Mouse (Mus musculus) stomach, postnatal 0 days (tissue): ENCODE data around the gene Trarg1. TPM values are rescaled to one million over a fixed set of nuclear protein-coding genes. Genes with fewer than 3 reads are reported as not detected.
"Not testable (repeated sequence)": the region's sequence is repeated elsewhere in the genome, so short reads cannot be mapped to it uniquely, and the experiment has no call there.

Experiments used
- ATAC-seq: fragments of 200-750 bp; cut with Nextera tagmentation; 2 replicates; pipeline ENCODE4 v1.8.0; 2017; ENCODE audit not compliant: low FRiP score, low TSS enrichment
- DNase-seq: peaks from one replicate; pipeline ENCODE4 v3.0.0-alpha.2; 2016; ENCODE audit warnings: low spot score
- H3K27ac ChIP-seq: fragments of 300-500 bp; sonication (generic); replicated peaks from 2 replicates; pipeline ENCODE4 v1.5.1; 2014; ENCODE audit warnings: mild to moderate bottlenecking, control low read depth
- H3K27me3 ChIP-seq: fragments of 300-500 bp; sonication (generic); 2 replicates; pipeline ENCODE4 v1.6.1; 2014; ENCODE audit warnings: low read length; ENCODE audit not compliant: control insufficient read depth, insufficient read depth
- H3K36me3 ChIP-seq: fragments of 300-500 bp; sonication (generic); 2 replicates; pipeline ENCODE4 v1.6.1; 2014; ENCODE audit warnings: low read length, mixed read lengths; ENCODE audit not compliant: control insufficient read depth, insufficient read depth
- H3K4me1 ChIP-seq: fragments of 300-500 bp; sonication (generic); replicated peaks from 2 replicates; pipeline ENCODE4 v1.6.1; 2014; ENCODE audit warnings: antibody characterized with exemption; ENCODE audit not compliant: control insufficient read depth, insufficient read depth
- H3K4me2 ChIP-seq: fragments of 300-500 bp; sonication (generic); replicated peaks from 2 replicates; pipeline ENCODE4 v1.6.1; 2014; ENCODE audit warnings: low read depth, mild to moderate bottlenecking, control low read depth, moderate library complexity
- H3K4me3 ChIP-seq: fragments of 300-500 bp; sonication (generic); 2 replicates; pipeline ENCODE4 v1.5.1; 2014; ENCODE audit warnings: low read depth, low read length, control low read depth
- H3K9ac ChIP-seq: fragments of 300-500 bp; sonication (generic); 2 replicates; pipeline ENCODE4 v1.6.1; 2014; ENCODE audit warnings: mild to moderate bottlenecking, low read length, control low read depth, mixed read lengths
- H3K9me3 ChIP-seq: fragments of 300-500 bp; sonication (generic); 2 replicates; pipeline ENCODE4 v1.6.1; 2016; ENCODE audit warnings: low read length; ENCODE audit not compliant: control insufficient read depth
- CTCF ChIP-seq: IDR thresholded peaks from 2 replicates; pipeline ENCODE4 v1.5.1; 2016; ENCODE audit warnings: antibody characterized with exemption, low read depth, mild to moderate bottlenecking, moderate library complexity
- EP300 ChIP-seq: optimal IDR thresholded peaks from 2 replicates; pipeline ENCODE3; 2016; ENCODE audit warnings: antibody characterized with exemption
- WGBS: fragments of 180-500 bp; shearing (Covaris S2); extraction: QIAGEN DNeasy Blood & Tissue Kit; methylation state at CpG from one replicate; pipeline ENCODE4 v1.1.7; 2014; 5-methylcytosine and 5-hydroxymethylcytosine counted together
- polyA plus RNA-seq: library from polyadenylated mRNA; unstranded; fragments of >200 nt; fragmentation: Nextera tagmentation; extraction: Ambion mirVana; gene quantifications from 2 replicates; pipeline ENCODE4 v1.2.1, GENCODE M21; 2015

Gene Trarg1
- 0.59 and 0.67 TPM in 2 replicates for polyA plus RNA-seq

DNA sequence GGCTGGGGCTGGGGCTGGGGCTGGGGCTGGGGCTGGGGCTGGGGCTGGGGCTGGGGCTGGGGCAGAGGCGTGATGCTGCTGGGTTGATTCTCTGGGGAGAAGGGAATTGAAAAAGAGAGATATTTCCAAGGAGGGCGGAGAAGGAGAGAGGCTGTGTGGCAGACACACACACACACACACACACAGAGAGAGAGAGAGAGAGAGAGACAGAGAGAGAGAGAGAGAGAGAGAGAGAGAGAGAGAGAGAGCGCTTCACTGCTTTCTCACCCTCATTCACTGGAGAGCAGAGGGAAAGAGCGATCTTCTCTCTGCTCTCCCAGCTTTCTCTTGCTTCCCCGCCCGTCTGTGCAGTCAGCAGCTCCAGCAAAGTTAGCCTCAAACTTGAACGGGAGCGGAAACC is at the start of gene Trarg1:
Trarg1 (plus strand) TSS at position 301 of the 400 bp plus-strand sequence.
- H3K36me3 ChIP-seq, DNase-seq, H3K9ac ChIP-seq, H3K4me3 ChIP-seq, H3K27ac ChIP-seq, H3K9me3 ChIP-seq, H3K4me1 ChIP-seq, ATAC-seq, H3K4me2 ChIP-seq, H3K27me3 ChIP-seq: not testable (repeated sequence)
- WGBS: 14% methylated on average over 6 of the region's 8 CpGs

DNA sequence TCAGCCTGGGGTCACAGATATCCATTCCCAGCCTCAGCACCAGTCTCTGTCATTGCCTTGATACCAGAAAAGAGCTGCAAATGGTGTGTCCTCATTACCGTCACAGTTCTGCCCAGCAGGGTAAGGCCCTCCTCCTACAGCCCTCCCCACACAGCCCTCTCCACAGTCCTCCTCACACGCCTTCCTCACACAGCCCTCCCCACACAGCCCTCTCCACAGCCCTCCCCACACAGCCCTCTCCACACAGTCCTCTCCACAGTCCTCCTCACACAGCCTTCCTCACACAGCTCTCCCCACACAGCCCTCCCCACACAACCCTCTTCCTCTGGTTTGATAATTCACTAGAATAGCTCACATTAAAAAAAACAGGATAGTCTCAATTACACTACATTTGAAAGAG is 49.6 kb upstream of the Trarg1 start:
- ATAC-seq (no peak), DNase-seq (no peak)
- Histone ChIP-seq H3K27me3 (no peaks in the 10 kb centered on the region), H3K36me3 (no peaks in the 10 kb centered on the region), H3K27ac (no peak overlapping the region), H3K9ac (no peak overlapping the region), H3K9me3 (no peaks in the 10 kb centered on the region), H3K4me1 (no peaks in the 10 kb centered on the region), H3K4me3 (no peak overlapping the region), H3K4me2 (no peak overlapping the region)
- 39% methylated on average over 2 of the region's 2 CpGs for WGBS
- TF ChIP-seq CTCF: no peak
- no peak for TF ChIP-seq EP300

DNA sequence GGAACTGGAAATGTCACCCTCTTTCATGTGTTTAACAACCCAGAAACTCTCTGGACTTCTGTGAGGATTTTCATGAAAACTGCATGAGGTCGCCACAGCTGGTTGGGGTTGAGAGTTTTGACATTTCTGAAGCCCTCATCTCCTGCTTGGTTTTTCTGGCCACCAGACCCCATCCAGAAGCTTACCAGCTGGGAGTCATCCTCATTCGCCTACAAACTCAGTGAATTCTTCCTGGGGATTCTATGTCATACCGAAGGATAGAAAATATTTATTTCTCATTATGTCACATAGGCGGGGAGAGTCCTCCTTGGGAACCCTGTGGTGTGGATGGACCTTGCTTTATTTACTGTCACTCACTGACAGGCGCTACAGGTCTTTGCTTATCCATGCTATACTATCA is 49.1 kb upstream of the Trarg1 start:
- H3K27ac ChIP-seq: no peak overlapping the region

DNA sequence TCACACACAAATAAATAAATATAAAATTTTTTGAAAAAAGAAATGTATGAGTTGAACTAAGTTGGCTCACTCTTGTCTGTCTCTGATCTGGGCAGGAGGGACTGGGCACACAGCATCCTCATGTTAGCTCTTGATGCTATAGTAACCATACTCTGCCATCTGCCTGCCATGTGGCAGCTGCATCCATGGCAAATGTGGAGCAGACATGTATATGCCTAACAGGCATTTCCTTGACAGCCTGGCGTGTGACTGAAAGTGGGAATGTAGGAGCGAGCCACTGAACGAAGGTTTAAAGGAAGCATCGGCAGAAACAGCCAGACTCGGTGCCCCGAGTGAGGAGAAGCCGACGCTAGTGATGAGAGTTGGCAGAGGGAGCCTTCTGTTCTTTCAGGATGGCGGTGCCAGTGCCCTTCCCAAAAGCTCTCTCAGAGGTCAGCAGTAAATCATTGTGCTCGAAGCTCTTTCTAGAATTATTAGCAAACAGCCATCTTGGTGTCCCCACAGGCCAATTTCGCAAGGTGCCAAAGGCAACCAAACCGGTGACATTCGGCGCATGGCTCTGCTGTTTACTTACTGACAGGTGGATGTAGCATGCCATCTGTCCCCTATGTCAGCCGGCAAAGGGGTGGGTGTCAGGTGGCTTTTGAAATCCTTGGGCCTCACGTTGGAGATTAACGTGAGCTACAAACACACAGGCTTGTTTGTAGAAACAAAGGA is 40.2 kb upstream of the Trarg1 start:
- H3K27me3 ChIP-seq: no peaks in the 10 kb centered on the region
- no peak overlapping the region for H3K27ac ChIP-seq
- DNase-seq (no peak), ATAC-seq (no peak)
- 75% methylated on average over 17 of the region's 17 CpGs for WGBS
- no peaks in the 10 kb centered on the region for H3K4me1 ChIP-seq
- no peaks in the 10 kb centered on the region for H3K9me3 ChIP-seq
- TF ChIP-seq CTCF (no peak), EP300 (no peak)
- no peak overlapping the region for H3K4me2 ChIP-seq
- no peaks in the 10 kb centered on the region for H3K36me3 ChIP-seq
- no peak overlapping the region for H3K9ac ChIP-seq
- H3K4me3 ChIP-seq: no peak overlapping the region

More for the DNA sequence above, 49.1 kb upstream of the Trarg1 start:
- WGBS: 66% methylated on average over 5 of the region's 5 CpGs
- Histone ChIP-seq H3K9me3 (no peaks in the 10 kb centered on the region), H3K9ac (no peak overlapping the region), H3K27me3 (no peaks in the 10 kb centered on the region), H3K4me2 (no peak overlapping the region), H3K4me1 (no peaks in the 10 kb centered on the region), H3K4me3 (no peak overlapping the region), H3K36me3 (no peaks in the 10 kb centered on the region)
- TF ChIP-seq EP300: no peak
- no peak for TF ChIP-seq CTCF
- ATAC-seq (no peak), DNase-seq (no peak)

DNA sequence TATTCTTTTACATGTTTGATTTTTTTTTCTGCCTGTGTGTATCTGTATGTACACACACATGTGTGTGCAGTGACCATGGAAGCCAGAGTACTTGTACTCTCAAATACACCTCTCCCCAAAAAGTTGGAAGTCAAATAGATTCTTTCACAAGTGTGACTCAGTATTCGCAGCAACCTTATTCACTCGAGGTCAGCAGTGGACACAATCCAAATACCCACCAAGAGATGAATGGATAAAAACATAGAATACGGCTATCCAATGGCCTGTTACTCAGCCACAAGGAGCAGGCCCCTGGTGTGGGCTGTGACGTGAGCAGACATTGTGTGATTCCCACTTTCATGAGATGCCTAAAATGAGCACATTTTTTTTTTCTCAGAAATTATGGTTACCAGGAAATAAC is 39.4 kb upstream of the Trarg1 start:
- Histone ChIP-seq H3K27me3 (no peaks in the 10 kb centered on the region), H3K36me3 (no peaks in the 10 kb centered on the region), H3K27ac (no peak overlapping the region), H3K4me3 (no peak overlapping the region), H3K4me2 (no peak overlapping the region), H3K9me3 (no peaks in the 10 kb centered on the region), H3K4me1 (no peaks in the 10 kb centered on the region), H3K9ac (no peak overlapping the region)
- 64% methylated on average over 4 of the region's 4 CpGs for WGBS
- TF ChIP-seq EP300: no peak
- TF ChIP-seq CTCF: no peak
- DNase-seq (no peak), ATAC-seq (no peak)

DNA sequence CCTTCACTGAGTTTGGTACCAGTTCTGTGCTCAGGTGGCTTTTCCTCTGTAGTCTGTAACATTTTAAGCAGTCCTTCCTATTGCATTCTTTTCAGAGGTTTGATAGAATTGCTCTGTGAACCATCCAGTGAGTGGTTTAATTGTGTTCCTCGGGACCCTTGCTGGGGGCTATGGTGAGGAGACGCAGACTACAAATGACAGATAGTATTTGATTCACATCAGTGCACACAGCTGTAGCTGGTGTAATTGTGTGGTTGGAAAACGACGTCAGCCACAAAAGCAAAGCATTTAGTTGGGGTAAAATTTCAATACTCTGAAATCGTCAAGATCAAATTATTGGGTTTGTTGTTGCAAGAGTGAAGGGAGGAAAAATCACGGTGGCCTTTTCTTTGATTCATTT is 35.4 kb upstream of the Trarg1 start:
- H3K36me3 ChIP-seq: no peaks in the 10 kb centered on the region
- H3K27me3 ChIP-seq: no peaks in the 10 kb centered on the region
- no peaks in the 10 kb centered on the region for H3K9me3 ChIP-seq
- TF ChIP-seq CTCF (no peak), EP300 (no peak)
- H3K9ac ChIP-seq: no peak overlapping the region
- no peak overlapping the region for H3K4me3 ChIP-seq
- ATAC-seq: no peak
- 75% methylated on average over 6 of the region's 6 CpGs for WGBS
- no peaks in the 10 kb centered on the region for H3K4me1 ChIP-seq
- H3K4me2 ChIP-seq: no peak overlapping the region
- no peak overlapping the region for H3K27ac ChIP-seq
- DNase-seq: no peak
